Mouse (Mus musculus): ENCODE measurements around the gene Hist1h1e. TPM values are rescaled to one million over a fixed set of nuclear protein-coding genes. Genes with fewer than 3 reads are reported as not detected.
"Not testable (repeated sequence)": the region's sequence is repeated elsewhere in the genome, so short reads cannot be mapped to it uniquely, and the experiment has no call there.

Hist1h1e gene
- total RNA-seq, 2 experiments from 2014 or later = 38.1 to 46.3 TPM

GRCm38 (mm10) chr13:23575271-23575851 is 47.0 kb downstream of the Hist1h1e start, which contains the start of gene Hist1h3d:
Hist1h3d (plus strand) TSS chr13:23575763.
- intact Hi-C loops (cut with DNase I) = no loop called here
- peak in 1 of 2 experiments; percentile 55 for DNase-seq

DNA sequence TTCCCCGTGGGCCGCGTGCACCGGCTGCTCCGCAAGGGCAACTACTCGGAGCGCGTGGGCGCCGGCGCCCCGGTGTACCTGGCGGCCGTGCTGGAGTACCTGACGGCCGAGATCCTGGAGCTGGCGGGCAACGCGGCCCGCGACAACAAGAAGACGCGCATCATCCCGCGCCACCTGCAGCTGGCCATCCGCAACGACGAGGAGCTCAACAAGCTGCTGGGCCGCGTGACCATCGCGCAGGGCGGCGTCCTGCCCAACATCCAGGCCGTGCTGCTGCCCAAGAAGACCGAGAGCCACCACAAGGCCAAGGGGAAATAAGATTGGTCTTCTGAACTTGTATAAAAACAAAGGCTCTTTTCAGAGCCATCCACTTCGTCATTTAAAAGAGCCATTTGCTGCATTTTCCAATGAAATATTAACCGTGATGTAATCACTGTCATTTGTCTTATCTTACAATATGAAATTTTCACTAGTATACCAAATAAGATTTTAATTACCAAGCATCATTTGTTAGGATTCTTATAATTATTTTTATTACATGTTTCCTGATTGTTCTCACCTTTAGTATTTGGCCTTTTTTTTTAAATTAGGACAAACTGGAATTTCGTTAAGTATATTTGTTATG is 47.7 kb downstream of the Hist1h1e start:
- DNase-seq; intact Hi-C loops (cut with DNase I): not testable (repeated sequence)

GRCm38 (mm10) chr13:23573898-23574524 is 48.3 kb downstream of the Hist1h1e start, which contains the start of the genes Hist1h2bf and Hist1h2ad:
Hist1h2bf (minus strand) TSS chr13:23574196.
Hist1h2ad (plus strand) TSS chr13:23574381.
- intact Hi-C loops (cut with DNase I) = not testable (repeated sequence)
- DNase-seq = peak; percentile 77 to 82

DNA sequence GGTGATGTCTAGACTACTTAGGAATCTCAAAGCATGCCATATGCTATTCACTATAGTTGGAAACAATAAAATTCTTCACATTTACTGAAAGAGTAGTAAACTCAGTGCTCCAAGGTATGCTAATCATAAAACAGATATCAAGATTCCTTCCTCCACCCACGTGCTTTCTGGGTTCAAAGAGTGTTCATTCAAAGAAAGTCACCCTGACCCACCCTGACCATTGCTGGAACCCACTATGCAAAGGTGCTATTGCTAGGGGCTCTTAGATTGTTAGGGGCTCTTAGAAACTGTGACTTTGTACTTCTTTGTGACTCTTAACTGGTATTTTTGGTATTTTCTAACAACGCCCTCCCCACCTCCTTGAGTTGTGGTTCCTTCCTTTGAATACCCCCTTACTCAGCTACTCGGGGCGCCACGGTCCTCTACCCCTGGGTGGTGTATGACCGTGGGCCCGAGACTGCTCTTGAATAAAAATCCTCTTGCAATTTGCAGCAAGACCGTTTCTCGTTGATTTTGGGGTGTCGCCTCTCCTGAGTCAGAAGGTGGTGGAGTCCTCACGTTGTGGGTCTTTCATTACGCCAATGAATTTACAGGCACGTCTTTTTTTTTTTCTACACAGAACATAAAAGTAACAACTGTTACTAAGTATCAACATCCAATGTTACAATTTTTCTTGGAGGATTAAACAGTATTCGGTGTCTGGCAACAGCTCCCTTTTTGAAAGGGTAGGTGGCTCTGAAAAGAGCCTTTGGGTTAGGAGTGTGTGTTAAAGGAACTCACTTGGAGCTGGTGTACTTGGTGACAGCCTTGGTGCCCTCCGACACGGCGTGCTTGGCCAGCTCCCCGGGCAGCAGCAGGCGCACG is 49.1 kb downstream of the Hist1h1e start:
- DNase-seq; intact Hi-C loops (cut with DNase I): not testable (repeated sequence)

DNA sequence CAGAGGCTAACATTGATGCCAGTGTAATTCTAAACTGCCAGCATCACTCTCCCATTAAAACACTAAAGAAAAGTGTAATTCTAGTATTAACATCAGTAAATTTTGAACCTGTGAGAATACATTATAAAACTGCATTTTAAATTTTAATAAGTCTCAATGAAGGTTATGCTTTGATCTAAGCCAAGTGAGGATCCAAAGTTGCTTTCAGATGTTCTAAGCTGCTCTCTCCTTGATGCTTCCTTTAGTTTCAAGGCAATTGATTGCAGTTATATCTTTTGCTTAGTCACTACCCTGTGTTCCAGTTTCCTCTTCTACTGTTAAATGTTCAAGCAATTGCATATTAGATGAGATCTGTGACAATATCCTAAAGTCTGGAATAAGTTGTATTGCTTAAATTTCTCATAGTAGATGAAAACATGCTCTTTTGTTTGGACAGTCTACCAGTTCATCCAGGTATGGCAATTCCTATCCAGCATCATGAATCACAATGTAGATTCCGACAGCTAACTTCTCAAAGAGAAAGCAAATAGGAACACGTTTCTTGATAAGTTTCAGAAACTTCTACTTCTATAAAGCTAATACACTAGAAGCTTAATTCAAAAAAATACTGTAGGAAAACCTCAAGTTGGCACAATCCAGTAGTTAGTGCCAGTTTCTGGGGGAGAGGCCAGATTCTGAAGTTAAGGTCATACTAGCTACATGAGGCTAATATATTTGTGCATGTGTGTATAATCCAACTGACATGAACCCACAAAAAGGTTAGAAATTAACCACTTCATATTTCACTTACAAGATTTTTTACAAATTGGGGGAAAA is 49.9 kb downstream of the Hist1h1e start:
- intact Hi-C loops (cut with DNase I) = no loop called here
- DNase-seq = no peak

GRCm38 (mm10) chr13:23571504-23572217 is 50.7 kb downstream of the Hist1h1e start:
- intact Hi-C loops (cut with DNase I); DNase-seq: not testable (repeated sequence)

DNA sequence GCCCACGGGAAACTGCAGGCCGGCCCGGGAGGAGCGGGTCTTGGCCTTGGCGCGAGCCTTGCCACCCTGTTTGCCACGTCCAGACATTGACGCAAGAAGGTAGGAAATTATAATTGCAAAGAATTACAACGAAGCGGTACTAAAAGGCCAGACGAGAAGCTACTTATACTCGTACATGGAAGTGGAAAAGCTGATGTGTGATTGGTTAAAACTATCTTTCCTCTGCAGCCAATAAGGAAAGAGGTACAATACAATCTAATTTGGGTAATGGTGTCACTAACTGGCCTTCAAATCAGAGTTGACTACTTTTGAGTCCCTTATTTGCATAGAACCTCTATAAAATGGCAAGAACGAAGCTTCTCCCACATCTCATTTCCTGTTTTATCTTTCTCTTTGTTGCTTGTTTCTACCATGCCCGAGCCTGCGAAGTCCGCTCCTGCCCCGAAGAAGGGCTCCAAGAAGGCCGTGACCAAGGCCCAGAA is 51.3 kb downstream of the Hist1h1e start, which contains the start of the genes Hist1h2ae and Hist1h2bg:
Gene Hist1h2ae, minus strand, starts transcription at position 199 of the 482 bp plus-strand sequence.
Gene Hist1h2bg, plus strand, starts transcription at position 375 of the 482 bp plus-strand sequence.
- DNase-seq = peak; percentile 56 to 78
- intact Hi-C loops (cut with DNase I) = no loop called here

Small RNA genes within 50 kb of the gene (microRNA-seq; reads per million reads assigned to microRNA genes)
- gene Gm44359 (ENCODE audit: borderline number of aligned reads in 2 of 2) (0 reads per million in 2 experiments), gene Gm44394 (ENCODE audit: borderline number of aligned reads in 2 of 2) (0 reads per million in 2 experiments)

Other genes with a start within 250 kb of the Hist1h1e start
- gene Abt1, start 198.7 kb downstream of the Hist1h1e start, total RNA-seq (2021) = 1 to 10 TPM; 4.3 TPM
- gene Btn1a1, start 156.7 kb downstream of the Hist1h1e start, total RNA-seq (2021) = not detected
- not detected for gene Btn2a2, start 133.7 kb downstream of the Hist1h1e start, total RNA-seq (2021)
- 100 to 1,000 TPM; 268 to 283 TPM for gene Hist1h4h, start 91.5 kb downstream of the Hist1h1e start, total RNA-seq (2021)
- gene Hist1h2af, start 88.7 kb downstream of the Hist1h1e start, total RNA-seq (2021) = 10 to 100 TPM; 14.1 to 19.0 TPM
- gene Hist1h3g, start 87.1 kb downstream of the Hist1h1e start, total RNA-seq (2021) = 1 to 10 TPM; 2.5 to 4.1 TPM
- 1 to 10 TPM in 1 of 2 experiments, under 1 TPM in 1; 0.94 to 1.9 TPM for gene Hist1h2bh, start 79.2 kb downstream of the Hist1h1e start, total RNA-seq (2021)
- gene Hist1h3f, start 78.5 kb downstream of the Hist1h1e start, total RNA-seq (2021) = 10 to 100 TPM in 1 of 2 experiments, 1 to 10 TPM in 1; 7.4 to 10.0 TPM
- gene Hist1h4f, start 70.9 kb downstream of the Hist1h1e start, total RNA-seq (2021) = 10 to 100 TPM; 37.7 to 40.9 TPM
- 1 to 10 TPM; 2.2 to 2.3 TPM for gene Hist1h1d, start 69.3 kb downstream of the Hist1h1e start, total RNA-seq (2021)
- gene Hist1h3e, start 60.2 kb downstream of the Hist1h1e start, total RNA-seq (2021) = 10 to 100 TPM; 21.4 to 23.8 TPM
- 1 to 10 TPM; 2.6 to 3.4 TPM for gene Hist1h2ae, start 51.3 kb downstream of the Hist1h1e start, total RNA-seq (2021)
- gene Hist1h2bg, start 51.2 kb downstream of the Hist1h1e start, total RNA-seq (2021) = 10 to 100 TPM; 38.1 to 41.0 TPM
- gene Hist1h2bf, start 48.4 kb downstream of the Hist1h1e start, total RNA-seq (2021) = 10 to 100 TPM; 13.1 to 14.6 TPM
- gene Hist1h2ad, start 48.2 kb downstream of the Hist1h1e start, total RNA-seq (2021) = 1 to 10 TPM; 2.9 to 4.6 TPM
- gene Hist1h3d, start 46.8 kb downstream of the Hist1h1e start, total RNA-seq (2021) = 1 to 10 TPM; 3.1 to 4.8 TPM
- gene Hist1h4d, start 41.0 kb downstream of the Hist1h1e start, total RNA-seq (2021) = 10 to 100 TPM; 61.5 to 67.6 TPM
- gene Hist1h2be, start 1.4 kb downstream of the Hist1h1e start, total RNA-seq (2021) = 10 to 100 TPM in 1 of 2 experiments, 1 to 10 TPM in 1; 8.9 to 11.1 TPM
- gene Hist1h2ac, start 61.4 kb upstream of the Hist1h1e start, total RNA-seq (2021) = 1 to 10 TPM; 1.6 to 1.8 TPM
- gene Hist1h2bc, start 61.6 kb upstream of the Hist1h1e start, total RNA-seq (2021) = 10 to 100 TPM; 64.4 to 75.8 TPM
- not detected for gene Hist1h1t, start 73.3 kb upstream of the Hist1h1e start, total RNA-seq (2021)
- gene Hist1h4c, start 75.9 kb upstream of the Hist1h1e start, total RNA-seq (2021) = 10 to 100 TPM; 51.7 to 59.6 TPM
- gene Hfe, start 88.3 kb upstream of the Hist1h1e start, total RNA-seq (2021) = 10 to 100 TPM; 48.4 to 66.6 TPM
- 100 to 1,000 TPM; 186 to 225 TPM for gene Hist1h1c, start 116.2 kb upstream of the Hist1h1e start, total RNA-seq (2021)
- 1 to 10 TPM; 6.5 to 9.3 TPM for gene Hist1h3c, start 123.0 kb upstream of the Hist1h1e start, total RNA-seq (2021)
- 10 to 100 TPM in 1 of 2 experiments, 1 to 10 TPM in 1; 9.8 to 12.0 TPM for gene Hist1h2bb, start 124.2 kb upstream of the Hist1h1e start, total RNA-seq (2021)
- gene Hist1h2ab, start 128.6 kb upstream of the Hist1h1e start, total RNA-seq (2021) = 10 to 100 TPM; 11.9 to 16.8 TPM
- 10 to 100 TPM; 20.4 to 22.0 TPM for gene Hist1h3b, start 129.7 kb upstream of the Hist1h1e start, total RNA-seq (2021)
- gene Hist1h4b, start 134.5 kb upstream of the Hist1h1e start, total RNA-seq (2021) = 10 to 100 TPM; 13.8 to 18.3 TPM
- 10 to 100 TPM; 12.3 to 13.8 TPM for gene Hist1h4a, start 138.7 kb upstream of the Hist1h1e start, total RNA-seq (2021)
- 10 to 100 TPM; 16.6 to 17.0 TPM for gene Hist1h3a, start 139.8 kb upstream of the Hist1h1e start, total RNA-seq (2021)
- 1 to 10 TPM; 7.5 to 8.2 TPM for gene Hist1h1a, start 141.1 kb upstream of the Hist1h1e start, total RNA-seq (2021)
- not detected for gene Trim38, start 147.4 kb upstream of the Hist1h1e start, total RNA-seq (2021)
- gene Slc17a2, start 184.4 kb upstream of the Hist1h1e start, total RNA-seq (2021) = not detected
- not detected for gene Slc17a3, start 216.9 kb upstream of the Hist1h1e start, total RNA-seq (2021)
- not detected for gene Slc17a1, start 245.2 kb upstream of the Hist1h1e start, total RNA-seq (2021)

Data from heart, postnatal 36 days (tissue).